Mouse (Mus musculus) midbrain, postnatal 0 days (tissue): ENCODE measurements around the gene Mat2a. TPM values are rescaled to one million over a fixed set of nuclear protein-coding genes. Genes with fewer than 3 reads are reported as not detected.

ENCODE experiments used
- ATAC-seq: fragments of 200-750 bp; cut with Nextera tagmentation; 2 replicates; pipeline ENCODE4 v1.8.0; 2017; ENCODE audit warnings: moderate number of reproducible peaks, mild to moderate bottlenecking, moderate TSS enrichment, moderate library complexity; ENCODE audit not compliant: low FRiP score
- DNase-seq: peaks from one replicate; pipeline ENCODE4 v3.0.0-alpha.2; 2015; ENCODE audit warnings: low spot score
- H3K27ac ChIP-seq: fragments of 300-500 bp; sonication (generic); 2 replicates; pipeline ENCODE4 v1.5.1; 2014; ENCODE audit warnings: low read depth, mild to moderate bottlenecking, low read length, mixed read lengths
- H3K27me3 ChIP-seq: fragments of 300-500 bp; sonication (generic); 2 replicates; pipeline ENCODE4 v1.6.1; 2014; ENCODE audit warnings: low read length, control low read depth, mixed read lengths; ENCODE audit not compliant: insufficient read depth
- H3K36me3 ChIP-seq: fragments of 300-500 bp; sonication (generic); 2 replicates; pipeline ENCODE4 v1.6.1; 2014; ENCODE audit warnings: low read length, control low read depth, mixed read lengths; ENCODE audit not compliant: insufficient read depth
- H3K4me1 ChIP-seq: fragments of 300-500 bp; sonication (generic); 2 replicates; pipeline ENCODE4 v1.6.1; 2014; ENCODE audit warnings: mild to moderate bottlenecking, control low read depth, antibody characterized with exemption, low read length, mixed read lengths; ENCODE audit not compliant: insufficient read depth
- H3K4me2 ChIP-seq: fragments of 300-500 bp; sonication (generic); 2 replicates; pipeline ENCODE4 v1.6.1; 2014; ENCODE audit warnings: low read depth, mild to moderate bottlenecking, low read length, mixed read lengths; ENCODE audit not compliant: poor library complexity, severe bottlenecking
- H3K4me3 ChIP-seq: fragments of 300-500 bp; sonication (generic); 2 replicates; pipeline ENCODE4 v1.5.1; 2014; ENCODE audit warnings: low read depth, mild to moderate bottlenecking, low read length, moderate library complexity
- H3K9ac ChIP-seq: fragments of 300-500 bp; sonication (generic); replicated peaks from 2 replicates; pipeline ENCODE4 v1.6.1; 2014; ENCODE audit warnings: mild to moderate bottlenecking, low read length, moderate library complexity, mixed read lengths; ENCODE audit not compliant: poor library complexity, severe bottlenecking
- H3K9me3 ChIP-seq: fragments of 300-500 bp; sonication (generic); 2 replicates; pipeline ENCODE4 v1.6.1; 2016; ENCODE audit warnings: low read length, control low read depth
- CTCF ChIP-seq: IDR thresholded peaks from 2 replicates; pipeline ENCODE4 v1.5.1; 2016; ENCODE audit warnings: antibody characterized with exemption, mild to moderate bottlenecking
- WGBS: fragments of 180-500 bp; shearing (Covaris S2); extraction: QIAGEN DNeasy Blood & Tissue Kit; methylation state at CpG from one replicate; pipeline ENCODE4 v1.1.7; 2014; 5-methylcytosine and 5-hydroxymethylcytosine counted together
- polyA plus RNA-seq: library from polyadenylated mRNA; unstranded; fragments of >200 nt; fragmentation: Nextera tagmentation; extraction: Ambion mirVana; gene quantifications from 2 replicates; pipeline ENCODE4 v1.2.1, GENCODE M21; 2015
- total RNA-seq: library from RNA; depleted of rRNA; stranded (reverse); fragments of >200 nt; gene quantifications from 2 replicates; pipeline ENCODE4 v1.2.3, GENCODE M21; 2014

The Mat2a gene
- total and polyA plus RNA-seq, 2 experiments from 2014 or later, result 120 to 298 TPM

DNA sequence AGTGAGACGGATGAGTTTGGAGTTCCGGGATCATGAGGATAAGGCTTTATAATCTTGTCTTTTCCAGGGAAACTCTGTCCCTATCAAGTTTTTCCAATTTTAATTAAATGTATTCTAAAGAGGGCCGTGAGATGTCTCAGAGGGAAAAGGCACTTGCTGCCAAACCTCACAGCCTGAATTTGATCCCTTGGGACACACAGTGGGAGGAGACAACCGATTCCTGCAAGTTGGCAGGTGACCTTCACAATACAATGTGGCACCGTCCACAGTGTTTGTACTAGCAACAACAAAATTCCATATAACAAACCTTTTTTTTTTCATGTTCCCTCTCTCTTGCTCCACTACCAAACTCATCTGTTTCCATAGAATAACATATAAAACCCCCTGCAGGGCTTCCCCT, 19.6 kb upstream of the Mat2a start:
- H3K9me3 ChIP-seq, result no peaks in the 10 kb centered on the region

DNA sequence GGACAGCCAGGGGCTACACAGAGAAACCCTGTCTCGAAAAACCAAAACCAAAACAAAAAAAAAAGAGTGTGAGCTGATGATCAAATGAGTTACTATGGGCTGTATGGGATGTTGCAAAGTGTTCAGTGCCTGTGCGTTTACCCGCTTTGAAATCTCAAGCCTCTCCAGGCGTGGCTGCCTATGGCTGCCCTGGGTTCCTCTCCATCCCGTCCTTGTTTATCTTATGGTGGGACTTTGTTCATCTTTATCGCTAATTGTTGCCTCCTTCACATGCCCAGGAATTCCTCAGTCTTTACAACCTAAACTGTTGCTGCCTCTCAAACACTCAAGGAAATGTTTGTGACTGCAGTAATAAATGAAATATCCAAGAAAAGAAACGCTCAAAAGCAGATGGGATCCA, 19.1 kb upstream of the Mat2a start:
- Histone ChIP-seq H3K27ac (no peak overlapping the region), H3K9me3 (no peaks in the 10 kb centered on the region), H3K9ac (no peak overlapping the region), H3K36me3 (no peaks in the 10 kb centered on the region), H3K4me3 (no peak overlapping the region), H3K27me3 (no peaks in the 10 kb centered on the region), H3K4me2 (no peak overlapping the region), H3K4me1 (0 out of 2 replicates have a peak, but pooled peaks cover 5% of the 10 kb centered on the region)
- 82% methylated on average over 7 of the region's 7 CpGs for whole genome bisulfite sequencing
- DNase-seq (no peak), ATAC-seq (no peak)
- TF ChIP-seq CTCF, result no peak

More for the DNA sequence above, 19.6 kb upstream of the Mat2a start:
- Histone ChIP-seq H3K4me2 (no peak overlapping the region), H3K36me3 (no peaks in the 10 kb centered on the region), H3K9ac (no peak overlapping the region), H3K27ac (no peak overlapping the region), H3K4me1 (0 out of 2 replicates have a peak, but pooled peaks cover 5% of the 10 kb centered on the region), H3K27me3 (no peaks in the 10 kb centered on the region), H3K4me3 (no peak overlapping the region)
- DNase-seq (no peak), ATAC-seq (no peak)
- TF ChIP-seq CTCF, result no peak
- WGBS, result 60% methylated on average over 5 of the region's 5 CpGs

- 87% methylated on average over 4 of the region's 4 CpGs for WGBS
- H3K27ac ChIP-seq, result no peak overlapping the region
- no peak overlapping the region for H3K9ac ChIP-seq
- no peaks in the 10 kb centered on the region for H3K27me3 ChIP-seq
- ATAC-seq (no peak), DNase-seq (no peak)
- H3K4me2 ChIP-seq, result no peak overlapping the region
- H3K9me3 ChIP-seq, result no peaks in the 10 kb centered on the region
- no peaks in the 10 kb centered on the region for H3K36me3 ChIP-seq
- no peak for TF ChIP-seq CTCF
- H3K4me1 ChIP-seq, result 0 out of 2 replicates have a peak, but pooled peaks cover 5% of the 10 kb centered on the region
- H3K4me3 ChIP-seq, result no peak overlapping the region
Observed at GRCm38 (mm10) chr6:72456567-72456966, 17.2 kb upstream of the Mat2a start.

DNA sequence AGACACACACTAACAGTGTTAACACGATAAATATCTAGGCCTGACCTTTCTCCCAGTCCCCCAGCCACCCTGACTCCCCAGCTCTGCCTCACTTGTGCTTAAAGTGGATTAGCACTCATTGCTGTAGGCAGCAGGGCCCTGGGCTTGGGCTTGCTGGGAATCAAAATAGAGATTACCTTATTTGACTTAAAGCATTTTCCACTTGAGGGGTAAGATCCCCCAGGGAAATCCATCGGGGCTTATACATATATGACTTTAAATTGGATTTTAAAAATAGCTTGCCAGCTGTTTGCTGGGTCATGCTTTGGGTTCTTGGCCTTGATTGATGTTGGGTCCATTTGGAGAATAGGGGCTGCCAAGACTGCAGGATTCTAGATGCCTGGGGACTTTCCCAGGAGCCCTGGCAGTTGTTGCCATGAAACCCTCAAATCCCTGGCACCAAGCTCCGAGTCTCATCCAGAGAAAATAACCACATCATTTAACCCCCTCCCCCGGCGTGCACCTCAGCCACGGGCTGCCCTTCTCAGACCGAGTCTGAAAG, 15.5 kb upstream of the Mat2a start:
- ATAC-seq (peak; percentile 56; the same call in 1 of the 2 replicates), DNase-seq (peak; percentile 79)
- Histone ChIP-seq H3K27ac (peak overlapping the region; percentile 38; the same call in 1 of the 2 replicates), H3K36me3 (no peaks in the 10 kb centered on the region), H3K9ac (no peak overlapping the region), H3K4me3 (no peak overlapping the region), H3K4me1 (0 out of 2 replicates have a peak, but pooled peaks cover 5% of the 10 kb centered on the region), H3K4me2 (no peak overlapping the region), H3K27me3 (no peaks in the 10 kb centered on the region), H3K9me3 (no peaks in the 10 kb centered on the region)
- 37% methylated on average over 7 of the region's 7 CpGs for WGBS
- TF ChIP-seq CTCF, result no peak

DNA sequence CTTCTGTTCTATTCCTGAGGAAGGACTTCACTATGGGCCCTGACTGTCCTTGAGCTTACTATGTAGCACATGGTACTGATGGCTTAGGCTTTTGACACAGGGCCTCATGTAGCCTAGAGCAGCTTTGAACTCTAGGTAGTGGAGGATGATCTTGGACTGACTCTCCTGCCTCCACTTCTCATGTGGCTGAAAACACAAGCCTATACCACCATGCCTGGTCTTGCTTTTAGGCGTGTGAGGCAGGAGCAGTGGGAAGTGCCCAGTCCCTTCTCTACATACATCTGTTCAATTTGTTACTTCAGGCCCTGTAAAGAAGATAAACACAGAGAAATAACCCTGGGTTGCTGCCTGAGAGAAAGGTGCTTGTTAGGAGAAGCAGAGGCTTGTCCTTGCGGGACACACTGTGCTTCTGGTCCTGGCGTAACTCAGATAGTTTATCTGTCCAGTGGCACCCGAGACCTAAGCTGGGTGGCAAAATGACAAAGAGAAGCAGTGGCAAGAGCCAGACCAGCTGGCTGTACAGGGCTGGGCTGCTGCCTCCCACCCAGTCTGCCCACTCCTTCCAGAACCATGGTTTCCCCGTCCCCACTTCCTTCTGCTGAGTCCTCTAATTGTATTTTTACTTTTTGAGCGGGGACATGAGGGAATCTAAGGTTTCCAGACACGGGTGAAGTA, 14.9 kb upstream of the Mat2a start:
- Histone ChIP-seq H3K4me1 (0 out of 2 replicates have a peak, but pooled peaks cover 5% of the 10 kb centered on the region), H3K27ac (peak overlapping the region; percentile 38; the same call in 1 of the 2 replicates), H3K4me2 (no peak overlapping the region), H3K27me3 (no peaks in the 10 kb centered on the region), H3K36me3 (no peaks in the 10 kb centered on the region), H3K4me3 (no peak overlapping the region), H3K9me3 (no peaks in the 10 kb centered on the region), H3K9ac (no peak overlapping the region)
- no peak for TF ChIP-seq CTCF
- WGBS, result 62% methylated on average over 7 of the region's 7 CpGs
- DNase-seq (no peak), ATAC-seq (peak; percentile 58; the same call in 1 of the 2 replicates)

- Histone ChIP-seq H3K4me3 (no peak overlapping the region), H3K36me3 (no peaks in the 10 kb centered on the region), H3K9ac (no peak overlapping the region), H3K4me2 (no peak overlapping the region), H3K4me1 (0 out of 2 replicates have a peak, but pooled peaks cover 5% of the 10 kb centered on the region), H3K27me3 (no peaks in the 10 kb centered on the region), H3K9me3 (no peaks in the 10 kb centered on the region), H3K27ac (no peak overlapping the region)
- TF ChIP-seq CTCF, result no peak
- DNase-seq (no peak), ATAC-seq (no peak)
- WGBS, result 53% methylated on average over 3 of the region's 3 CpGs
Observed at GRCm38 (mm10) chr6:72453578-72453977, 14.2 kb upstream of the Mat2a start.
